Mouse (Mus musculus): ENCODE measurements at regions not wholly inside any gene's neighbourhood (a gene's known extent, or its start where the extent isn't known, plus 50 kb on each side); places are given as distances from the start of the nearest gene placed in this dataset.

GRCm38 (mm10) chr14:78438064-78438677 lies 98.4 kb downstream of the Akap11 start:
- DNase-seq (ENCODE audit: low spot score in 2 of 2), result no peak

- no peak for DNase-seq (ENCODE audit: low spot score in 2 of 2)
Observed at GRCm38 (mm10) chr14:78436586-78436985, 100.0 kb downstream of the Akap11 start.

DNA sequence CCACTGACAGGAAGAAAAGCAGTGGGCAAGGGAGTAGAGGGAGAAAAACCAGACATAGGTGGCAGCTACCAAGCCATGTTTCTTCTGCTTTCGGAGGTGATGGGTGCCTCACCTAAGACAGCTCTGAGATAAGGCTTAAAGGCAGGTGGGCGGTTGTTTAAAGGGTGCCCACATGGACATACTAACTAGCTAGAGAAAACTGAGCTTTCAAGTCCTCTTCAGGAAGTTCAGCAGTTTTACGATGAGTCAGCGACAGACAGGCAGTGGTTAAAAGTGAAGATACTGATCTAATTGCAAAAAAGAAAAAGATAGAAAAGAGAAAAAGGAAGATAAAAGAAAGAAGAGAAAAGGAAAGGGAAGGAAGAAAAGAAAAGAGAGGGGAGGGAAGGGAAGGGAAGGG lies 100.6 kb downstream of the Akap11 start:
- no peak for DNase-seq (ENCODE audit: low spot score in 2 of 2)

DNA sequence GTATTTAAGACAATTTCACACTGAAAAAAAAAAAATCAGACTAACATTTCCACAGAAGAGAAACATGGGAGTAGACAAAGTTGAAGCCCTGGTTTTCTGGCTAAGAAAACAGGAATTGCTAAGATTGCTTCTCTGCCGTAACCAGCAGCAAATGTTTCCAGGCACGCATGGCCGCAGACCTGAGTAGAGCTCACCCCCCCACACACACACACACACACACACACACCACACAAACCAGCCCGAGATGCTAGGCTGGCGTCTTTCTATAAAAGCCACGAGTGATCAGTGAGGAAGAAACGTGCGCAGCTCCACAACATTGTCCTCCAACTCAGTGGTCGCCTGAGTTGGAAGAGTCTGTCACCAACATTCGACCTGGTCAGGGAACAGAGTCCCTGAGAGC lies 101.0 kb downstream of the Akap11 start:
- no peak for DNase-seq (ENCODE audit: low spot score in 2 of 2)

- no peak for DNase-seq (ENCODE audit: low spot score in 2 of 2)
Observed at GRCm38 (mm10) chr14:78434753-78435152, 101.9 kb downstream of the Akap11 start.

- DNase-seq (ENCODE audit: low spot score in 2 of 2), result no peak
Observed at GRCm38 (mm10) chr14:78434126-78434525, 102.5 kb downstream of the Akap11 start.

GRCm38 (mm10) chr14:78432471-78432870 lies 104.1 kb downstream of the Akap11 start:
- no peak for DNase-seq (ENCODE audit: low spot score in 2 of 2)

- no peak for DNase-seq (ENCODE audit: low spot score in 2 of 2)
Observed at GRCm38 (mm10) chr14:78431931-78432330, 104.7 kb downstream of the Akap11 start.

- DNase-seq (ENCODE audit: low spot score in 2 of 2), result no peak
Observed at GRCm38 (mm10) chr14:78431406-78431805, 105.2 kb downstream of the Akap11 start.

GRCm38 (mm10) chr14:78428233-78429019 lies 108.2 kb downstream of the Akap11 start:
- peak; percentile 29 to 47 for DNase-seq (ENCODE audit: low spot score in 2 of 2)

DNA sequence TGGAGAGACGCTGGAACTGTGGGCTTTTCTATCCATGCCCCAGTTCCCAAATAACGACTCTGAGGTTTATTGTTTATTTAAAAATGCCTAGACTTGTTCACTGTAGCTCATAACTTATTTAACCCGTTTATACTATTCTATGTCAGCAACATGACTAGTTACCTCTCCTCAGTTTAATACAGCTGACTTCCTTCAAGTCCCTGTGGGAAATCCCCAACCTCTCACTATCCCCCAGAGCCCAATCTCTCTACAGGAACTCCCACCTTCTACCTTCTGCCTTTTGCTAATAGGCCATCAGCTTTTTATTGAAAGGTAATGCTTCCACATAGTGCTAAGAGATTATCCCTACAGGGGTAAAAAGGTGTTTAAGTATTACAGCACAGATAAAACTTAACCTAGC lies 109.5 kb downstream of the Akap11 start:
- DNase-seq (ENCODE audit: low spot score in 2 of 2), result no peak

- DNase-seq (ENCODE audit: low spot score in 2 of 2), result no peak
Observed at GRCm38 (mm10) chr14:78422601-78423000, 114.0 kb downstream of the Akap11 start.

DNA sequence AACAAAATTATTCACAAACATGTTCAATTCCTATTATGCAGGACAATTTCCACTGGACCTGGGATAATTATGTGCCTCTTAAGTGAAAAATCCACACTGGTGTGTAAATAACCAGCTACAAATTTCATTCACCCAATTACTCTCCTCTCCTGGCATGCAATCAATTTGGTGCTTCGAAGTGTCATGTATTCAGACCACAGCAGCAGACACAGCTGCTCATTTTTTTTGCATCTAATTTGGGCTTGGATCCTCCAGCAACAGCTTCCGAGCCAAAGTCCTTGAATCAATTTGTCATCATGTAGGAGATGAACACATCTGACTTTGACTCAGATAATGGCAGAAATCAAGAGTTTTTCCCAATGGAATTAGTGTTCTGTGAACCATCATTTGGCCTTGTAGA lies 113.1 kb upstream of the Tnfsf11 start:
- peak in 1 of 2 experiments; percentile 31 for DNase-seq (ENCODE audit: low spot score in 2 of 2)

- no peak for DNase-seq (ENCODE audit: low spot score in 2 of 2)
Observed at GRCm38 (mm10) chr14:78420176-78420575, 112.3 kb upstream of the Tnfsf11 start.

DNA sequence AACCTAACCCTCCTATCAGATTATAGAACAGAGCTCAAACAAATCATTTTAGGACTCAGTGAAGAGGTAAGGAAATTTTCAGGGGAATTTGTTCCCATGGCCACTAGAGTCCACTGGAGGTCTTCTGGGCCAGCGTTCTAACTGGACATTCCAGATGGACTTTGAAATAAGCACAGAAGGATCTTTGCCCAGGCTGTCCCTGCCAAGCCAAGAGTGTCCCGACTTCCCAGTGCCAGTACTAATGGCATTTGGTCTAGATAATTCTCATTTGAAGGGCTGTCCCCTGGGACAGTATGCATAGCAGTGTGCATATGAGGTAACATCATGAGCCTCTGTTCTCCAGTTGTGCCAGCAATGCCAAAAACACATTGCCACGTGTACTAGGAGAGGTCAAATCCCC lies 97.7 kb upstream of the Tnfsf11 start:
- DNase-seq (ENCODE audit: low spot score in 2 of 2), result no peak

DNA sequence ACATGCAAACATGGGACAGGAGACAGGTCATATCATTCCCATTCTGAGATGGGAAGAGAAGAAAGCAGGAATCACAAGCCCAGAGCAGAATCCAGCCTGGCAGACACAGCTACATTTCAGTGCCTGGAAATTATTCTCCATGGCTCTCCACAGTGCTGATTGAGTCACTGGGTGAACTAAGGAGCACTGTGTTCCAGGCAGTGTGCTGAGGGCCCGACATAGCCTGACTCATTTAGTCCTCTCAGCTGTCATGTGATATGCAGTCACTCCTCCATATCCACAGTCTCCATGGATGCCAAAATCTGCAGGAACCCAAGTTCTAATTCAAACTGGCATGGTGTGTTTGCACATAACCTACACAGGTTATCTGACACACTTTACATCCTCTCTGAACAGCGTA lies 90.1 kb upstream of the Tnfsf11 start:
- DNase-seq (ENCODE audit: low spot score in 2 of 2), result no peak

GRCm38 (mm10) chr14:78395631-78396030 lies 87.8 kb upstream of the Tnfsf11 start:
- DNase-seq (ENCODE audit: low spot score in 2 of 2), result peak in 1 of 2 experiments; percentile 31

DNA sequence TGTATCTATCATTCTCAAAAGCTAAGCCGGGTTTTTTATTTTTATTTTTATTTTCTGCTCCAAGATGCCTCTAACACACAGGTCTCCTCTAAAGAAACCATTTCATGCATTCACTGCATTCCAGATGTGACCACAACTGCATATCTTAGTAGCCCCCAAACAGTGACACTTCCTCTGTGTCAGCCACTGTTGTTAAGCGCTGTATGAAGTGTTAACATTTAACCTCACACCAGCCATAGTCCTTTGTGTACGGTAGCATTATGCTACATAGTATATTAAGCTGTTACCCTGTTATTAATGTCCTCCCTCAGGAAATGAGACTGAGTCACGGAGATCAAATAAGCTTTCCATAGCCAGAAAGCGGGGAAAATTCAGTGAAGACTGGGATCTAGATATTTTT lies 79.2 kb upstream of the Tnfsf11 start:
- no peak for DNase-seq (ENCODE audit: low spot score in 2 of 2)

GRCm38 (mm10) chr14:78384370-78384769 lies 76.5 kb upstream of the Tnfsf11 start:
- no peak for DNase-seq (ENCODE audit: low spot score in 2 of 2)

DNA sequence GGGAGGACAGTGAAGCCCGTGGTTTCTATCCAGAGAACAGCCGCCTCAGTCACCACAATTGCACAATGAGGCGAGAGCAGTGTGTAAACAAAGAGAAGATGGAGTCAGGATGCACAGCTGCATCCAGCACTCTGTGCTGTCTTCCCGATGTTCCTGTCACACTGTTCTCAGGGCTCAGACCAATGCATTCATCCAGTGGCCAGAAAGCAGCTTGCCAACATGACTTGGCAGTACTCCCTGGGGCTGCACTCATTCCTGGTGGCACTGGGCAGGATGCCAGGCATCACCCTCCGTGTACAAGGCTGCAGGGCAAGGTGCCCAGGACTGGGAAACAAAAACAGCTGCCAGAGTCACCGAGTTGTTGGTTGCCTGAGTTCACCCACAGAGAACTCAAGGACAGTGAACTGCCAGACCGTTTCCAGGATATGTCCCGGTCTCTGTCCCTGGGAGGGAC lies 75.4 kb upstream of the Tnfsf11 start:
- peak; percentile 96 for DNase-seq (ENCODE audit: low spot score in 2 of 2)

GRCm38 (mm10) chr14:78380011-78380410 lies 72.2 kb upstream of the Tnfsf11 start:
- DNase-seq (ENCODE audit: low spot score in 2 of 2), result no peak

GRCm38 (mm10) chr14:78376591-78376990 lies 68.7 kb upstream of the Tnfsf11 start:
- DNase-seq (ENCODE audit: low spot score in 2 of 2), result no peak

GRCm38 (mm10) chr14:78375746-78376495 lies 68.1 kb upstream of the Tnfsf11 start:
- DNase-seq (ENCODE audit: low spot score in 2 of 2), result no peak
